Mouse (Mus musculus) hindbrain, postnatal 0 days (tissue): Measurements from ENCODE around the gene Dennd2c. TPM values are rescaled to one million over a fixed set of nuclear protein-coding genes. Genes with fewer than 3 reads are reported as not detected.

Experiments
- ATAC-seq: fragments of 200-750 bp; cut with Nextera tagmentation; 2 replicates; pipeline ENCODE4 v1.8.0; 2017; ENCODE audit warnings: mild to moderate bottlenecking, moderate TSS enrichment, moderate library complexity
- DNase-seq: peaks from one replicate; pipeline ENCODE4 v3.0.0-alpha.2; 2015; ENCODE audit warnings: low spot score
- H3K27ac ChIP-seq: fragments of 300-500 bp; sonication (generic); 2 replicates; pipeline ENCODE4 v1.5.1; 2014; ENCODE audit warnings: mild to moderate bottlenecking
- H3K27me3 ChIP-seq: fragments of 300-500 bp; sonication (generic); 2 replicates; pipeline ENCODE4 v1.6.1; 2014; ENCODE audit warnings: low read length, mixed read lengths; ENCODE audit not compliant: insufficient read depth
- H3K36me3 ChIP-seq: fragments of 300-500 bp; sonication (generic); 2 replicates; pipeline ENCODE4 v1.6.1; 2014; ENCODE audit warnings: low read length, mixed read lengths; ENCODE audit not compliant: insufficient read depth
- H3K4me1 ChIP-seq: fragments of 300-500 bp; sonication (generic); 2 replicates; pipeline ENCODE4 v1.6.1; 2014; ENCODE audit warnings: antibody characterized with exemption, low read length, mixed read lengths; ENCODE audit not compliant: insufficient read depth
- H3K4me2 ChIP-seq: fragments of 300-500 bp; sonication (generic); 2 replicates; pipeline ENCODE4 v1.6.1; 2014; ENCODE audit warnings: low read depth, mild to moderate bottlenecking, low read length, moderate library complexity, mixed read lengths
- H3K4me3 ChIP-seq: fragments of 300-500 bp; sonication (generic); 2 replicates; pipeline ENCODE4 v1.5.1; 2014; ENCODE audit warnings: low read length
- H3K9ac ChIP-seq: fragments of 300-500 bp; sonication (generic); replicated peaks from 2 replicates; pipeline ENCODE4 v1.6.1; 2014; ENCODE audit warnings: mild to moderate bottlenecking, low read length, moderate library complexity, mixed read lengths
- H3K9me3 ChIP-seq: fragments of 300-500 bp; sonication (generic); 2 replicates; pipeline ENCODE4 v1.6.1; 2016; ENCODE audit warnings: low read length, mixed read lengths
- CTCF ChIP-seq: IDR thresholded peaks from 2 replicates; pipeline ENCODE4 v1.5.1; 2016; ENCODE audit warnings: antibody characterized with exemption, control low read depth, low read depth
- WGBS: fragments of 180-500 bp; shearing (Covaris S2); extraction: QIAGEN DNeasy Blood & Tissue Kit; methylation state at CpG from one replicate; pipeline ENCODE4 v1.1.7; 2014; 5-methylcytosine and 5-hydroxymethylcytosine counted together
- polyA plus RNA-seq: library from polyadenylated mRNA; unstranded; fragments of >200 nt; fragmentation: Nextera tagmentation; extraction: Ambion mirVana; gene quantifications from 2 replicates; pipeline ENCODE4 v1.2.1, GENCODE M21; 2015
- total RNA-seq: library from RNA; depleted of rRNA; stranded (reverse); fragments of >200 nt; gene quantifications from 2 replicates; pipeline ENCODE4 v1.2.3, GENCODE M21; 2014; rRNA removed

Gene Dennd2c
- total RNA-seq (0.94 and 1.7 TPM in 2 replicates), polyA plus RNA-seq (0.73 and 0.79 TPM in 2 replicates)

GRCm38 (mm10) chr3:103102454-103103390, at the start of gene Dennd2c:
Gene Dennd2c (plus strand): TSS chr3:103102604.
- no peak for TF ChIP-seq CTCF
- peak within 1 kb of the TSS; percentile 63 for H3K4me3 ChIP-seq
- peak within 1 kb of the TSS; percentile 47 for H3K9ac ChIP-seq
- no peak within 1 kb of the TSS for H3K27ac ChIP-seq
- H3K9me3 ChIP-seq, result no peaks in the 10 kb centered on the region
- H3K27me3 ChIP-seq, result no peaks in the 10 kb centered on the region
- H3K4me1 ChIP-seq, result peaks cover 3% of the 10 kb centered on the region; the same call in 1 of the 2 replicates
- peak; percentile 95 for ATAC-seq
- WGBS, result 2% methylated on average over 72 of the region's 72 CpGs
- H3K4me2 ChIP-seq, result peak within 1 kb of the TSS; percentile 84
- no peaks in the 10 kb centered on the region for H3K36me3 ChIP-seq
- peak; percentile 79 for DNase-seq

GRCm38 (mm10) chr3:103056016-103056595, 46.3 kb upstream of the Dennd2c start:
- no peak overlapping the region for H3K4me2 ChIP-seq
- no peak overlapping the region for H3K4me3 ChIP-seq
- H3K36me3 ChIP-seq, result peaks cover 36% of the 10 kb centered on the region
- DNase-seq (no peak), ATAC-seq (no peak)
- 0 out of 2 replicates have a peak, but pooled peaks cover 4% of the 10 kb centered on the region for H3K4me1 ChIP-seq
- no peak for TF ChIP-seq CTCF
- 90% methylated on average over 5 of the region's 5 CpGs for WGBS
- no peak overlapping the region for H3K9ac ChIP-seq
- no peak overlapping the region for H3K27ac ChIP-seq
- H3K27me3 ChIP-seq, result no peaks in the 10 kb centered on the region
- no peaks in the 10 kb centered on the region for H3K9me3 ChIP-seq

- H3K9ac ChIP-seq, result peak overlapping the region; percentile 76
- ATAC-seq, result peak; percentile 64
- H3K4me2 ChIP-seq, result peak overlapping the region; percentile 69
- H3K4me3 ChIP-seq, result peak overlapping the region; percentile 70
- no peak for DNase-seq
- no peaks in the 10 kb centered on the region for H3K27me3 ChIP-seq
- H3K4me1 ChIP-seq, result 0 out of 2 replicates have a peak, but pooled peaks cover 4% of the 10 kb centered on the region
- no peak for TF ChIP-seq CTCF
- H3K9me3 ChIP-seq, result no peaks in the 10 kb centered on the region
- H3K36me3 ChIP-seq, result peaks cover 32% of the 10 kb centered on the region
- under 1% methylated on average over 10 of the region's 10 CpGs for WGBS
- H3K27ac ChIP-seq, result peak overlapping the region; percentile 91; the same call in 1 of the 2 replicates
Measured at GRCm38 (mm10) chr3:103057752-103058151, 44.7 kb upstream of the Dennd2c start.

- H3K36me3 ChIP-seq, result peaks cover 34% of the 10 kb centered on the region
- peak within 1 kb of the TSS; percentile 70 for H3K4me3 ChIP-seq
- no peaks in the 10 kb centered on the region for H3K9me3 ChIP-seq
- 0 out of 2 replicates have a peak, but pooled peaks cover 4% of the 10 kb centered on the region for H3K4me1 ChIP-seq
- TF ChIP-seq CTCF, result no peak
- peak within 1 kb of the TSS; percentile 76 for H3K9ac ChIP-seq
- 2% methylated on average over 46 of the region's 46 CpGs for WGBS
- peak within 1 kb of the TSS; percentile 69 for H3K4me2 ChIP-seq
- DNase-seq, result peak; percentile 97
- H3K27ac ChIP-seq, result peak within 1 kb of the TSS; percentile 91
- peak; percentile 99 for ATAC-seq
- no peaks in the 10 kb centered on the region for H3K27me3 ChIP-seq
Measured at GRCm38 (mm10) chr3:103058207-103059157, 43.9 kb upstream of the Dennd2c start, which contains the start of gene Nras. Gene Nras (plus strand): TSS chr3:103058285.

- DNase-seq (no peak), ATAC-seq (no peak)
- TF ChIP-seq CTCF, result no peak
- peaks cover 46% of the 10 kb centered on the region for H3K36me3 ChIP-seq
- H3K9ac ChIP-seq, result no peak overlapping the region
- H3K9me3 ChIP-seq, result no peaks in the 10 kb centered on the region
- H3K27me3 ChIP-seq, result no peaks in the 10 kb centered on the region
- WGBS, result 94% methylated on average over 8 of the region's 8 CpGs
- H3K4me2 ChIP-seq, result no peak overlapping the region
- no peaks in the 10 kb centered on the region for H3K4me1 ChIP-seq
- H3K27ac ChIP-seq, result no peak overlapping the region
- no peak overlapping the region for H3K4me3 ChIP-seq
Measured at GRCm38 (mm10) chr3:103066927-103067326, 35.5 kb upstream of the Dennd2c start.

- Histone ChIP-seq H3K4me3 (no peak overlapping the region), H3K9me3 (no peaks in the 10 kb centered on the region), H3K4me1 (no peaks in the 10 kb centered on the region), H3K27me3 (no peaks in the 10 kb centered on the region), H3K36me3 (peaks cover 32% of the 10 kb centered on the region), H3K9ac (no peak overlapping the region), H3K4me2 (no peak overlapping the region), H3K27ac (no peak overlapping the region)
- ATAC-seq (no peak), DNase-seq (no peak)
- 96% methylated on average over 6 of the region's 6 CpGs for WGBS
- no peak for TF ChIP-seq CTCF
Measured at GRCm38 (mm10) chr3:103068971-103069370, 33.4 kb upstream of the Dennd2c start.
